Mouse (Mus musculus) heart, embryonic 11.5 days (tissue): ENCODE measurements around the gene Dppa4. TPM values are rescaled to one million over a fixed set of nuclear protein-coding genes. Genes with fewer than 3 reads are reported as not detected.
"Not testable (repeated sequence)": the region's sequence is repeated elsewhere in the genome, so short reads cannot be mapped to it uniquely, and the experiment has no call there.

Source experiments
- ATAC-seq: fragments of 200-750 bp; cut with Nextera tagmentation; replicated peaks from 2 replicates; pipeline ENCODE4 v1.8.0; 2017; ENCODE audit warnings: moderate library complexity; ENCODE audit not compliant: insufficient number of reproducible peaks, low FRiP score, low TSS enrichment
- H3K27ac ChIP-seq: fragments of 300-500 bp; sonication (generic); 2 replicates; pipeline ENCODE4 v1.5.1; 2014; ENCODE audit warnings: mild to moderate bottlenecking, low read depth, low read length
- H3K27me3 ChIP-seq: fragments of 300-500 bp; sonication (generic); 2 replicates; pipeline ENCODE4 v1.6.1; 2014; ENCODE audit warnings: mild to moderate bottlenecking, low read length, mixed read lengths; ENCODE audit not compliant: control insufficient read depth, insufficient read depth
- H3K36me3 ChIP-seq: fragments of 300-500 bp; sonication (generic); 2 replicates; pipeline ENCODE4 v1.6.1; 2014; ENCODE audit warnings: mild to moderate bottlenecking, low read length, moderate library complexity, mixed read lengths; ENCODE audit not compliant: control insufficient read depth, insufficient read depth
- H3K4me1 ChIP-seq: fragments of 300-500 bp; sonication (generic); 2 replicates; pipeline ENCODE4 v1.6.1; 2014; ENCODE audit warnings: low read length; ENCODE audit not compliant: control insufficient read depth, insufficient read depth
- H3K4me2 ChIP-seq: fragments of 300-500 bp; sonication (generic); 2 replicates; pipeline ENCODE4 v1.6.1; 2014; ENCODE audit warnings: mild to moderate bottlenecking, moderate library complexity
- H3K4me3 ChIP-seq: fragments of 300-500 bp; sonication (generic); 2 replicates; pipeline ENCODE4 v1.5.1; 2014; ENCODE audit warnings: low read depth, low read length
- H3K9ac ChIP-seq: fragments of 300-500 bp; sonication (generic); 2 replicates; pipeline ENCODE4 v1.6.1; 2014; ENCODE audit warnings: mild to moderate bottlenecking, low read depth, low read length, moderate library complexity
- H3K9me3 ChIP-seq: fragments of 300-500 bp; sonication (generic); replicated peaks from 2 replicates; pipeline ENCODE4 v1.6.1; 2016; ENCODE audit warnings: low read length; ENCODE audit not compliant: control insufficient read depth
- WGBS: fragments of 180-500 bp; shearing (Covaris S2); extraction: QIAGEN DNeasy Blood & Tissue Kit; methylation state at CpG from one replicate; pipeline ENCODE4 v1.1.7; 2014; ENCODE audit not compliant: insufficient replicate concordance; 5-methylcytosine and 5-hydroxymethylcytosine counted together
- polyA plus RNA-seq: library from polyadenylated mRNA; unstranded; fragments of >200 nt; fragmentation: Nextera tagmentation; extraction: Ambion mirVana; gene quantifications from 2 replicates; pipeline ENCODE4 v1.2.1, GENCODE M21; 2014

Gene Dppa4
- polyA plus RNA-seq, 1 experiment from 2014 or later, result not detected

DNA sequence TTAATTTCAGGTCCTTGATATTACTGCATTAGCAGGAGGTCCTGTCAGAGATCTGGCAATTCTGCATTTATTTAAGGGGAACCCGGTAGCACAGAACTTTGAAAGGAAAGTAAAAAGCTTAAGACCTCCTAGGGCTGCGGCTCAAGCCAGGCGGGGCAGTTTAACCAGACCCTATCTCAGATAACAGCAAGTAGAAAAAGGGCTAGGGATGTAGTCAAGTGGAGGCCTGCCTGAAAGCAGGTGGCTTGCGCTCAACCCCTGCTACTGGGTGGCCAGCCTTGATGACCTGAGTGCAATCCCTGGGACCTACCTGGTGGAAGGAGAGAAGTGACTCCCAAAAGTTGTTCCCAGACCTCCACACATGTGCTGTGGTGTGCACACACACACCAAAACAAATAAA is 6.6 kb upstream of the Dppa4 start:
- Histone ChIP-seq H3K36me3 (no peaks in the 10 kb centered on the region), H3K4me1 (no peaks in the 10 kb centered on the region), H3K4me2 (no peak overlapping the region), H3K9me3 (no peaks in the 10 kb centered on the region), H3K27me3 (no peaks in the 10 kb centered on the region), H3K4me3 (no peak overlapping the region), H3K9ac (no peak overlapping the region), H3K27ac (no peak overlapping the region)
- 60% methylated on average over 4 of the region's 4 CpGs for WGBS
- ATAC-seq, result no peak

DNA sequence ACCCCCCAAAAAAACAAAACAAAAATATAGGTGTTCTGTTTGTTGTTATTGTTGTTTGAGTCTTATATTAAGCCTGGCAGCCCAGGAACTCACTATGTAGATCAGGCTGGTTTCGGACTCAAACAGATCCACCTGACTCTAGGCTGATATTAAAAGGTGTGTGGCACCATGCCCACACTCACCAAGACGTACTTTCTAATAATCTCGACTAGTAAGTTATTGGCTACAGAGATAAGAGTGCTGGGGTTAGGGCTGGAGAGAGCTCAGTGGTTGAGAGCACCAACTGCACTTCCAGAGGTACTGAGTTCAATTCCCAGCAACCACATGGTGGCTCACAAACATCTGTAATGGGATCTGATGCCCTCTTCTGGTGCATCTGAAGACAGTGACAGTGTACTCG is 2.6 kb upstream of the Dppa4 start:
- 92% methylated on average over 4 of the region's 4 CpGs for WGBS
- no peak overlapping the region for H3K4me3 ChIP-seq
- ATAC-seq, result no peak
- no peak overlapping the region for H3K4me2 ChIP-seq
- H3K9ac ChIP-seq, result no peak overlapping the region
- H3K27ac ChIP-seq, result no peak overlapping the region
- H3K9me3 ChIP-seq, result no peaks in the 10 kb centered on the region
- H3K36me3 ChIP-seq, result no peaks in the 10 kb centered on the region
- no peaks in the 10 kb centered on the region for H3K4me1 ChIP-seq
- H3K27me3 ChIP-seq, result no peaks in the 10 kb centered on the region

DNA sequence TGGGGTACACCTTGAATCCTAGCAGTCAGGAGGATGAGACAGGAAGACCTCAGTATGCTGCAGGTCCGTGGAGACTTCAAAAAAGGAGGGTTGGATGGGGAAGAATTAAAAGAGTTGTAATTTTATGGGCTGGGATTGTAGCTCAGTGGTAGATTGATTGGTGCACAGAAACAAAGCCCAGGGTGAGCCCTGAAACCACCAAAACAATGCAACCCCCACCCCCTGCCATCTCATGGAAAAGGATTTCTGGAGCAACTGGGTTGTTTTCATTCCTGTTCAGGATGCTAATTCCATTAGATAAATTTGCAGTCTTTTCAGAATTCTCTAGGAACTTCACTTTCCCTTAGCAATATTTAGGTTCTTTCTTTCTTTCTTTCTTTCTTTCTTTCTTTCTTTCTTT is 732 bp upstream of the Dppa4 start:
- H3K27ac ChIP-seq, result no peak overlapping the region
- no peak overlapping the region for H3K9ac ChIP-seq
- ATAC-seq, result no peak
- 63% methylated on average over 1 of the region's 1 CpGs for WGBS
- H3K4me3 ChIP-seq, result no peak overlapping the region
- H3K27me3 ChIP-seq, result no peaks in the 10 kb centered on the region
- no peaks in the 10 kb centered on the region for H3K4me1 ChIP-seq
- H3K9me3 ChIP-seq, result no peaks in the 10 kb centered on the region
- H3K4me2 ChIP-seq, result no peak overlapping the region
- H3K36me3 ChIP-seq, result no peaks in the 10 kb centered on the region

GRCm38 (mm10) chr16:48285517-48285916 is 2.0 kb downstream of the Dppa4 start:
- Histone ChIP-seq H3K4me2 (no peak overlapping the region), H3K27me3 (no peaks in the 10 kb centered on the region), H3K27ac (no peak overlapping the region), H3K36me3 (no peaks in the 10 kb centered on the region), H3K4me1 (no peaks in the 10 kb centered on the region), H3K4me3 (no peak overlapping the region), H3K9me3 (no peaks in the 10 kb centered on the region), H3K9ac (no peak overlapping the region)
- 91% methylated on average over 4 of the region's 4 CpGs for WGBS
- ATAC-seq, result no peak

DNA sequence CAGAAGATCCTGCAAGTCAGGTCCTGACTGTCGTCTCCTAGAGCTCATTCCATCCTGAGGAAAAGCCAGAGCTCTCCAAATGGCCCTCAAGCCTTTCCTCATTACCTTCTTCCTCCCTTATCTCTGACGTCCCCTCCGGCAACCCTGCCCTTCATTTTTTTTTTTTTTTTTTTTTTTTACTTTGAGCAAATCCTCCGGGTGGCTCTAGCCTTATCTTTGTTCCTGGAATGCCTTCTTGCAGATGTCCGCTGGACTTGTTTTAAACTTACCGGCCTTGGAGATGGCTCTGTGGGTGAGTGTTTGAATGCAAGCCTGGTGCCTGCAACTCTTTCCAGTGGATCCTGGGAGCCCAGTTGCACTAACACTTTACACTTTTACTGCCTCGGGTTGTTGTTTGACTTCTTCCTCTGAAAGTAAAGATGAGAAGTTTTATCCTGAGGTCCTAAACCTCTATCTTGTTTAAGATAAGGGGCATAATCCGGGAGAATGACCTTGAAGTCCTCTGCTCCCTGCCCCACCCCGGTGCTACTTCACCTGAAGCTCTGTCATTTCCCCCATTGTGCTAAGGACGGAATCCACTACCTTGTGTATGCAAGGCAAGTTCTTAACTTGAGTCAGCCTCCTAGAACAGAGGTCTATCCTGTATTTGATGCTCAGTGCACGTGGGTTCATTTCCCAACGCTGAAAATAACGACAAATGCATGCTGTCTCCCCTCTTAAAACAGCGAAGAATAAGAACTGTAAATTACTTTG is 14.0 kb downstream of the Dppa4 start:
- H3K4me1 ChIP-seq, result no peaks in the 10 kb centered on the region
- WGBS, result 36% methylated on average over 14 of the region's 14 CpGs
- H3K4me3 ChIP-seq, result no peak overlapping the region

GRCm38 (mm10) chr16:48299884-48300283 is 16.4 kb downstream of the Dppa4 start:
- Histone ChIP-seq H3K27me3 (no peaks in the 10 kb centered on the region), H3K27ac (no peak overlapping the region), H3K9ac (no peak overlapping the region), H3K36me3 (no peaks in the 10 kb centered on the region), H3K4me2 (no peak overlapping the region), H3K4me1 (no peaks in the 10 kb centered on the region), H3K9me3 (no peaks in the 10 kb centered on the region), H3K4me3 (no peak overlapping the region)
- WGBS, result 74% methylated on average over 3 of the region's 3 CpGs
- ATAC-seq, result no peak

More for the DNA sequence above, 14.0 kb downstream of the Dppa4 start:
- Histone ChIP-seq H3K27me3 (no peaks in the 10 kb centered on the region), H3K27ac (no peak overlapping the region), H3K9me3 (no peaks in the 10 kb centered on the region), H3K36me3 (no peaks in the 10 kb centered on the region), H3K9ac (no peak overlapping the region), H3K4me2 (no peak overlapping the region)
- no peak for ATAC-seq

- Histone ChIP-seq H3K4me2 (no peak within 1 kb of the TSS), H3K27ac (no peak within 1 kb of the TSS), H3K9ac (no peak within 1 kb of the TSS), H3K36me3 (no peaks in the 10 kb centered on the region), H3K9me3 (no peaks in the 10 kb centered on the region), H3K4me1 (no peaks in the 10 kb centered on the region), H3K27me3 (no peaks in the 10 kb centered on the region), H3K4me3 (no peak within 1 kb of the TSS)
- no peak for ATAC-seq
- WGBS, result 86% methylated on average over 7 of the region's 7 CpGs
Measured at GRCm38 (mm10) chr16:48303509-48303908, 20.0 kb downstream of the Dppa4 start, which contains the start of gene Dppa2. Dppa2 (plus strand) TSS chr16:48303908.

DNA sequence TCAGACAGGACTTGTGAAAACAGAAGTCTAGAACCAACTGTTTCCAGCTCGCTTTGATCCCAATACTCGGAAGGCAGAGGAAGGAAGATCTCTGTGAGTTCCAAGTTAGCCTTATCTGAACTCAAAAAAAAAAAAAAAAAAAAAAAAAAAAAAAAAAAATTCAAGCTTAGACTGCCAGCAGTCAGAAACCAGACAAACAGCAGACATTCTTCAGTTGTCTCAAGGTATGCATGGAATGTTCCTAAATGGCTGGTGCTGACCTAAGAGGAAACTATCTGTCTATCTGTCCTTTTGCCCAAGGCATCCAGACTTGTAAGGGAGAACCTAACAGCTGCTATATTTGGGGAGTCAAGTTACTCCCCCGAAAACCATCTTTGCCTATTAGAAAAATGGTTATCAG is 20.4 kb downstream of the Dppa4 start:
- Histone ChIP-seq H3K9me3 (no peaks in the 10 kb centered on the region), H3K27ac (no peak overlapping the region), H3K9ac (no peak overlapping the region), H3K27me3 (no peaks in the 10 kb centered on the region), H3K4me2 (no peak overlapping the region), H3K4me1 (no peaks in the 10 kb centered on the region), H3K4me3 (no peak overlapping the region), H3K36me3 (no peaks in the 10 kb centered on the region)
- ATAC-seq, result no peak
- WGBS, result 41% methylated on average over 3 of the region's 3 CpGs

DNA sequence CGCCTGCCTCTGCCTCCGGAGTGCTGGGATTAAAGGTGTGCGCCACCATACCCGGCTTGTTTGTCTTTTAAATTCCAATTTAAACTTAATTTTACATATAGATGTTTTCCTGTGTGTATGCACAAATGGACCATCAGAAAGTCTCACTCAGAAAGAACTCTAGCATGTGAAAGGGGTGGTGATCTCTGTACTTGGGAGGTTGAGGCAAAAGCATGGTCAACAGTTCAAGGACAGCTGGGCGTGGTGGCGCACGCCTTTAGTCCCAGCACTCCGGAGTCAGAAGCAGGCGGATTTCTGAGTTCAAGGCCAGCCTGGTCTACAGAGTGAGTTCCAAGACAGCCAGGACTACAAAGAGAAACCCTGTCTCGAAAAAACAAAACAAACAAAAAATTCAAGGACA is 25.4 kb downstream of the Dppa4 start:
- WGBS, result 90% methylated on average over 10 of the region's 10 CpGs
- not testable (repeated sequence) for H3K4me1 ChIP-seq, H3K9ac ChIP-seq, ATAC-seq, H3K4me3 ChIP-seq, H3K4me2 ChIP-seq, H3K27ac ChIP-seq, H3K27me3 ChIP-seq, H3K9me3 ChIP-seq, H3K36me3 ChIP-seq
